Mouse (Mus musculus) left cerebral cortex, postnatal 25 days (tissue): ENCODE measurements around the gene Astn2. TPM values are rescaled to one million over a fixed set of nuclear protein-coding genes. Genes with fewer than 3 reads are reported as not detected.
"Not testable (repeated sequence)": the region's sequence is repeated elsewhere in the genome, so short reads cannot be mapped to it uniquely, and the experiment has no call there.

Experiments
- DNase-seq, 2 experiments: peaks; one replicate each; pipeline ENCODE4 v3.0.0; 2022; ENCODE audit warnings: low spot score in 2 of 2, mixed read lengths in 1 of 2
- intact Hi-C: fragments of 180-260 bp; cut with DNase I; formaldehyde crosslinking; loops from one replicate; pipeline ENCODE4 v1.15.1; 2025
- total RNA-seq, 2 experiments: library from RNA; stranded (reverse); gene quantifications; 2 replicates each; pipeline ENCODE4 v1.2.3; 2021

The Astn2 gene
- total RNA-seq, 2 experiments from 2014 or later = 40.9 to 42.9 TPM

DNA sequence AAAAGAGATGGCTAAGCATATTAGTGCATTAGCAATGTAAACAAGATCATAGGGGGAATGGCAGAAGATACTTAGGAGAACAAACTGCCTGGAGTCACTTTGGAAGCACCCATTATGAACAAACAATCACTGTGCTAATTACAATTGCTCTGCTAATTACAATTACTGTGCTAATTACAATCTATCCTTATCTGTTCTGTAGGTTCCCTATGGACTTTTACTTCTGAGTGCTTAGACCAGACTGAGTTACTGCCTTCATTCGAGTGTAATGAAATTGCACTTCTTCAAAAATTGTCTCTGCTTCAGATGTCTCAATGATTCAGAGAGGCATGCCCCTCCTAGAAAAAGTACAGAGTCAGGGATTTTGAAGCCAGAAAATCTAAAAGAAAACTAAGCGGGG is 684.8 kb downstream of the Astn2 start:
- intact Hi-C loops = no loop called here
- no peak for DNase-seq

DNA sequence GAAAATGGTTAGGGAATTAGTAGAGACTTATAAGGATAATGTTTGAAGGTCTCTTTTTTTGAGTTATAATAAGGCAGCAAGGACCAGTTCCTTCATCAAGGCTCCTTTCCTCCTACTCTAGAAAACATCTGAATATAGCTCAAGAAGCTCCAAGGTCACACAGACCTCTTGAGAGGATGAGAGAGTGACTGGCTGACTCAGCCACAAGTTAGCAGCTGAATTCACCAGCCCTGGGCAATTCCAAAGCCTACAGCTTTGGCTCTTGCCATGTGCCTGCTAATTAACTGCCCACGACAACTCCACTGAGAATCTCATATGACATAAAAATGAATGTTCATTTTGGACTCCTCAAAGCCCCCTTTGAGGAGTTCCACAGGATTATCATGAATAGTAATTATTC is 686.5 kb downstream of the Astn2 start:
- intact Hi-C loops = no loop called here

DNA sequence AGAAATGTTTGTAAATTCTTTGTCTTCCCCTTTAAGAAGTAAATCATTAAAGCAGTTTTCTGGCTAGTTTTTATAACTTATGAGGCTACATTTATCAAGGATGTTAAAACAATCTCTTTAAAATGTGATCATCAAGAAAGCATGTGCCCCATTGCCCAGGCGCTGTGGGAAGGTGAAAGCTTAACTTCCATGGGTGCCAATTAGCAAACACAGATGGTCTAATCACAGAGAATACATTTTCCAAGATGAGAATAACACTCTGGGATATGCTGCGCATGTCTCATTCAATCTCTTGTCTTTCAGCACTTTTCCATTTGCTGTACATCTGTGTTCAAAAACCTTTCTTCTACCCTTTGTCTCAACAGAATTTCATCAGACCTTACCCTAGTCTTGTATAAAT is 688.3 kb downstream of the Astn2 start:
- DNase-seq = no peak
- intact Hi-C loops = no loop called here

More for the DNA sequence above, 686.5 kb downstream of the Astn2 start:
- DNase-seq = peak in 1 of 2 experiments; percentile 27

DNA sequence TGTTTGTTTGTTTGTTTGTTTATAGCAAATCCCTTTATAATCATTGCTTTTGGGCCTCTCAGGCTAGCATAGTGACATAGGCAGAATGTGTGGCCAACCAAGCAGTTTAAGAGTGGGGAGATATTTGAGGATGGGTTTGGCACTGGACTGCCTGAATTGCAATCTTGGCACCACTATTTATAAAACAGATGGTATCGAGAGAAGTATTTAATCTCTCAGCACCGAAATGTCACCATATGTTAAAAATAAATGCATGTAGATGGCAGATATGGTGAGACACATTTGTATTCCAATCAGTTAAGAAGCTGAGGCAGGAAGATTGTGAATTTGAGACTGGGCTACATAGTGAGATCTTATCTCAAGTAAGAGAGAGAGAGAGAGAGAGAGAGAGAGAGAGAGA is 692.7 kb downstream of the Astn2 start:
- peak in 1 of 2 experiments; percentile 55 for DNase-seq
- intact Hi-C loops = no loop called here

DNA sequence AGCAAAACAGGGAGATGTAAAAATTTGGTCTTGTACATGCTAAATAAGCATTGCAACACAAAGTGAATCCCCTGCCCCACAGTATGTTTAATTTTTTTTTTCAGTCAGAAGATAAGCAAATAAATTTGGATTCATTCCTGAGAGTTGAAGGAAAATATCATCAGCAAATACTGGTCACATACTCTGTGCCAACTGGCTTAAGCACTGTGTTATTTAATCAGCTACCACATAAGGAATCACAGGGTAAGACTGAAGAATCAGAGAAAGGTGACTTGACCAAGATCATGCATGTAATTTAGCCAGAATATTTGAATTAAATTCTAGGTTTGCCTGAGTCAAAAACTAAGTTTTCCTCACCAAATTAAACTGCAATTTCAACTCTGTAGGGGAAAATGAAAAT is 693.8 kb downstream of the Astn2 start:
- DNase-seq = no peak
- intact Hi-C loops = no loop called here

DNA sequence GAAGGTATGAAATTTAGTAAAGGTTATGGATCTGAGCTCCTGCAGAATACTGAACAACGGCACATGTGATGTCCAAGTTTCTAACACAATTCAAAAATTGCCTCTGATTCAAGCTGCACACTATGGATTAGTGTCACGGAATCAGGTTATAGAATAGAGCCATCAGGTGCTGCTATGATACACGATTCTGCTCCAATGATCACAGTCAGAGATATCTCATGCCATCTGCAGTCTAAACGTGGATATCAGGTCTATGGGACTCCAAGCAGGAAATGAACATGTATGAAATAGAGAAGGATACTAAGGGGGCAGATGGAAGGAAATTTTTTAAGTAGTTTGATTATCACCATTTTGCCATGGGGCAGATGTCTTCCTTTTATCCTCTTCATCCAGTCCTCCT is 702.6 kb downstream of the Astn2 start:
- intact Hi-C loops = no loop called here
- no peak for DNase-seq

DNA sequence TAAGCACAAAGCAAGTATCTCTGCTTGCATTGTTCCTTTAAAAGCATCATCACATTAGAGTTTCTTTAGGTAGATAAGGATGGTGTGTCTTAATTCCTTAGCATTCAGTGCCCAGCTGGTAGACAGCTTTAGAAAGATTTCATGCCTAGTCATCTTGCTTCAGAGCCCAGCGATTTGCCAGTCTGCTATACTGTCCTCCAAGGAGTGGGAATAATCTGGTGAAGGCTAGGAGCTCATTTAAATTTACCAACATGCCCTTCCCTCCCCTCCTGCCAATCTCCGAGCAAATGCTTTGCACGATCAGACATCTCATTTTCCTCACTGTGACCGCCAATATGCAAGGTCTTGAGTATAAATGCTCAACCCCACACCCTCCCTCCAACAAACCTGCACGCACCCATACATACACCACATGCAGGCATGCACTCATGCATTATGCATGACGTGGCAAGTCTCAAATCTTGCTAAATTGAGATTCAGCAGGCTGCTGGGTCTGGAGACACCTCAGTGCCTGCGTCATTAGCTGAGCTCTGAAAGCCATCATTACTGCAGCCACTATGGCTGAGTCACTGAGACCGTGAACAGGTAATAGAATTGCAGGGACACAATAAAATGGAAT is 704.6 kb downstream of the Astn2 start:
- peak; percentile 16 to 87 for DNase-seq
- intact Hi-C loops = loop anchor here (10.0 kb wide), 1 partner anchor 265 kb away; no protein-coding TSS in a partner anchor

DNA sequence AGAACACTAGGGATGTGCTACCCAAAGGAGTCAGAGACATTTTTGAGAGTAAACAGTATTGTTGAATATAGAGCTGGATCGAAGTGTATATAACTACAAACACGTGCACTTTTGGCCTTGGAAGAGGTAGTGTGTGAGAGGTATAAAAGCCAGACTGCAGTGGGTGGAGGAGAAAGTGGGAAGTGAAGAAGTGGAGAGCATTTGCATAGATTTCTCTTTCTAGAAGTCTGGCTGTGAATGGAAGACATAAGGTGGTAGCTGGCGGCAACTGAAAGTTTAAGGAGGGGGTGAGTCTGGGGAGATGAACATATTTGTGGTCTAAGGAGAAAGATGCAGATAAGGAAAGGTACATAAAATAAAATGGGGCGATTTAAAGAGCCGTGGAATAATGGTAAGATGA is 709.2 kb downstream of the Astn2 start:
- intact Hi-C loops = loop anchor here (2.0 to 10.0 kb wide), 3 partner anchors 30 to 270 kb away; no protein-coding TSS in a partner anchor
- DNase-seq = peak in 1 of 2 experiments; percentile 92

DNA sequence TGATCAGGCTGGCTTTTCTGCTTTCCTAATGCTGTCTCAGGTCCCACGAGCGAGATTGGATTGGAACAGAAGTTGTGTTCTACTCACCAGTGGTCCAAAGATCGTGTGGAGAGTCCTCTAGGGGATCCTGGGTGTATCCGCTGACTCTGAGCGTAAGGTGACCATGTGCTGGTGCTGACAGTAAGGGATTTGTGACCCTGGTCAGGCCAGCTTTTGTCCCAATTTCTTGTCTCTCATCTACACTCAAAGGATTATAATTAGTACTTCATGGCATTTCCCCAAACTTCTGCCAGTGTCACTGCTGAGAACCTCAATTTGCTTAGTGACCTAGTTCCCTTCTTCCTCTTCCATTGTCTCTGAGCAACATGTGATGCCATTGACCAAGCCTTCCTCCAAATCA is 710.4 kb downstream of the Astn2 start:
- intact Hi-C loops = loop anchor here (2.0 to 10.0 kb wide), 3 partner anchors 31 to 271 kb away; no protein-coding TSS in a partner anchor
- DNase-seq = no peak

DNA sequence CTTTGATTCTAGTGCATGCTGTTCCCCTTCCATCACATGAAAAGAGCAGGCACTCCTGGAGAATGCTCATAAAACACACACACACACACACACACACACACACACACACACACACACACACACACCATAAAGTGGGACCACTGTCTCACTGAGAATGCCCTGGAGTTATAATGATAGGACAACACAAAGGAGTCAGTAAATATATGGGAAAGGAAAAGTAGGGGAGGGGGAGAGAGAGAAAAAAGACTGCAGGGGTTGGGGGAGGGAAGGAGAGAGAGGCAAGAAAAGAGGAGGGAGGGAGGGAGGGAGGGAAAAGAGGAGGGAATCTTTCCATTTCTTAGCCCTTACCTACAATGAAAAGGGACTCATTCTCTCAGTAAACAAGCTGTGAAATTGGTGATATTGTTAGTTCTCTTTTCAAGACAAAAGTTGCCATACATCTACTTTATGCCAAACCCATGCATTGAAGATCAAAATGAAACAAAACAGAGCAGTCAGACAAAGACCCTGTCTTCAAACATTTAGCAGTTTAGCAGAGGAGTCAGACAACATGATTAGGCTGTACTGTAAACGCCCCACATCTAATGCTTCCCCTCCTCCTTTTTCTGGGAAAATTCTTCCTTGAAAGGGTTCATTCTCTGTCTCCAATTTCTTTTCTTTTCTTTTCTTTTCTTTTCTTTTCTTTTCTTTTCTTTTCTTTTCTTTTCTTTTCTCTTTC is 717.2 kb downstream of the Astn2 start:
- no peak for DNase-seq
- intact Hi-C loops = no loop called here

DNA sequence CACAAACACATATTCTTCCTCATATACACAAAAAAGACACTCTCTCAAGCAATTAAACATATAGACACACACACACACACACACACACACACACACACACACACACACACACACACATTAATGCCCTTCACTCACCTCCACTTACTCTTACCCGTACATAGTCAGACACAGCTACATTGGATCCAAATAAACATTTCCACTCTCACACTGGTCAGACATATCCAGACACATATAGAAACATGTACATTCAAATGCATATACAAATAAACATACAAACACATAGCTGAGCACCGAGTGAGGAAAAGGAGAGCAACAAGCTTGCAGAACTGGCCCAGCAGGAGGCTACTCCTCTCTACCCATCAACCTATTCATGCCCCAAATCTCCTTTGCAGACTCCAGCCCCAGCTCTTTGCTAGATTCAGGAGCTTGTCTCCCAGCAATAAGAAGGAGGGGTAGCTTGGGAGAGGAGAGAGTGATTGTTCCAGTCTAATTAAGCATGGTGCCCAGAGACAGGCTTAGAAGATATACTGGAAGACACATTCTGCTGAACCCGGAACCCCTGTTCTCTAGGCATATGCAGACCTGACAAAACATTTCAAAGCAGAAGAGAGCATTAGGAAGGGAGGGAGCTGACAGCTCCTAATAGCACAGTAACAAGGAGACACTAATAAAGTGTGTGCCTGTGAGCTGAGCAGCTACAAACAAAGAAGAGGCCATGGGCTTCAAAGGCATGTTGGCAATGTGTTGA is 718.0 kb downstream of the Astn2 start:
- DNase-seq = no peak
- intact Hi-C loops = no loop called here

DNA sequence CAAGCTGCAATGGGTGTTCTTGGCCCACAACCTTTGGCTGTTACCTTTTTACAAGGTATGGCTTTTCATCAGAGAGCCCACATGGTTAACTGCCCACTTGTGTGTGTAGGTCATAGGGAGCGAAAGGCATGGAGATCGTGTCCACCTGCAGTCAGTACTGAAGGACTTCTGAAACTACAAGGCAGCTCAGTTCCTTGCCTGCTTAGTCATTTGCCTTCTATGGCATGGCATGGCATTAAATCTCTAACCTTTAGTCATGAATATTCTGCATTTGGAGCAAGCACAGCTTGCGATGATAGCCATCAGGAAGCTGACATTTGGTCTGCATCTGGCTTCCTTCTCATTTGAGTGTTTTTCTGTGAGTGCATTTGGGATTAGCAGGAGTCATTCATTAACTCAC is 720.0 kb downstream of the Astn2 start:
- intact Hi-C loops = no loop called here
- DNase-seq = no peak

DNA sequence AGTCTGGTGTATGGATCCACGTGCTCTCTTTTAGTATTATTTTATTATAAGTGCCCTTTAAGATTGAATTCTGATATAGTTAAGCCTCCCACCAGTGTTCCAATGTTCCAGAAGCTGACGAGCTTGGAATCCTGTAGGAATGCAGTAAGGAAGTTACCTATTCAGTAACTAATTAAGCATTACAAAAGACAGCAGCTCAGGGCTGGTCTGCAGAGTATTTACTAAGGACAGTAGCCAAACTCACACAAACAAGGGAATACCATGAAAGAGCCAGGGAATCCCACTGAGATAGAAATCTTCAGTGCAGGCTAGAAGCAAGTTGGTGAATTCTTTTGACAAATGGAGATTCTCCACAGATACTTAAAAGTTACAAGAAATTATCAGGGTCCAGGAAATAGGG is 724.6 kb downstream of the Astn2 start:
- DNase-seq, intact Hi-C loops: not testable (repeated sequence)

DNA sequence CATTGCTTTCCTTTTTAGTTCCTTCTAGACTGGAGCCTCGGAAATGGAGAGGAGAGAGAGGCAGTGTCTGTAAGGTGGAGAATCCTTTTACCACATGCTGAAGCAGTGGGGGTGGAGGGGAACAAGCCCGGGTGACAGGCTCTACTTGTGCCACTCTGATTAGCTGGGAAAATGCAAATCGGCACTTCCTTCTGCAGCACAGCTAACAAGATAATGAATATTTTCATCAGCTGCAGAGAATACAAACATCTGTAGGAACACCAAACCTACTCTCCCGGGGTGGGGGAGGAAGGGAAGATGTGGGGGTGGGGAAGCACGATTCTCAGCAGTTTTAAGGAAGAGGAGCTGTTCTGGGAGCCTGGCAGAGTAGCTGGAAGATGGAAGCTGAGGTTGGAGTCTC is 725.5 kb downstream of the Astn2 start:
- intact Hi-C loops = no loop called here
- peak in 1 of 2 experiments; percentile 37 for DNase-seq

DNA sequence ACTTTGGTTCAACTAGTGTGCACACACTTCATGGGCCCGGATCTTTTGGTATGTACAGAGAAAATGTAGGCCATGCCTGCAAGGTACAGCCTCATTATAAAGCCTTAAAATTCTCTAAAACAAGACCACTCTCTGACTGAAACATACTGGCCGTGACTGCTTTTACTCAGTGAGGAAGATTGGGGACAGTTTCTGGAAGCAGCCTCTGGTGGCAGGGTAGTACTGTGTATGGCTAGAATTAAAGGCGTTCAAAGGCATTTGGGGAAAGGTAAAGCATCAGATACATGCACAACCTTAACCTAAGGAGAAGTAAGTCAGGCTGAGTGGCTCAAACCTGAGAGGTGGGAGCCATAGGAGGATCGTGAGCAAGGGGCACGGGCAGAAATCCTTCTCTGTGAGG is 725.9 kb downstream of the Astn2 start:
- intact Hi-C loops = no loop called here
- DNase-seq = no peak

DNA sequence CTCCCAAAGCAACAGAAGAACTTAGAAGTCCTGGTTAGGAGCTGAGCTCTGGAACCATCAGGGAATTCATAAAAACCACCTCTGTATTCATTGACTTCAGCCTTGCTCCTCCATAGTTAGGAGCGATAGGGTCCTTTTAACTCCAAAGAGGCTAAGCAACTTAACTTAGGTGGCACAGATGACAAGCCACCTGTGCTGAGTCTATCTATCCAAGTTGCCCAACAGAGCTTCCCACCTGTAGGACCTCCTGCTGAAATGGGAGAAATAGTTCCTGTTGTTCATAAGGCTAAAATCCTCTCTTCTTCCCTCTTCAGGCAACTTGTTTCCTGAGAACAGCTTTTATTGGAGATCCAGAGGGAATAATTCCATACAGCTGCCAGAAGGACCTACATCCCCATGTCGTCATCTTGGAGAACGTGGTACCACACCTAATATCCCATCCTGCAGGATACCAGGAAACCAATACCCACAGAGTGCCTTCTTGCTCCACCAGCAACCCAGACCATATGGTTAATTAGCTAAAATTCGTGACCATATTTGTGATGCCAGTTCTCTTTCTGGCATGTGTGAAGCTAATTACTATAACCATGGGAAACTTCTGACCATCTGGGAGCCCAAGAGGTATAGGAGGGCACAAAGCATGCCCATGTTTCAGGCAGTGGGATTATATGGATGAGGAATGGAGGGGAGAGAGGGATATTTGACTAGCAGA is 730.0 kb downstream of the Astn2 start:
- intact Hi-C loops = no loop called here
- DNase-seq = no peak

DNA sequence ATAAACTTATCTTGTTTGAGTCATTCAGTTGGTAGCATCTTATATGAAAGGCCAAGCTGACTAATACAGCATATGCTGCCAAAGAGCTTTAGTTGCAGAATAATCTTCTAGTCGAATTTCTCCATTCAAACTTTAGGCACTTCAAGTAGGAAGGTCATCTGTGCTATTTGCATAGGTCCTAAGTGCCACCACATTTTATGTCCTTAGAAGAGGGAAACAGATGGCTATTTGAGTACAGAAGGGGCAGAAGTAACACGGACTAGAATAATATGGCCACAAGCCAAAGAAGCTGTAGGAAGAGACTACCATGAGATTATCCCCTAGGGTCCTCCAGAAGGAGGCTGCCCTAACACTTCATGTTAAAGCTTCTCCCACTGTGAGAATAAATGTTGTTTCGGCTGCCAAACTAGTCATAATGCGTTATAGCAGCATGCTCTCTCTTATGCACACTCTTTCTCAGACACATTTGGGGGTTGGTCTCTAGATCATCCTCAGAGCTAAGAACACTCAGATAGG is 730.9 kb downstream of the Astn2 start:
- intact Hi-C loops = no loop called here
- DNase-seq = no peak

DNA sequence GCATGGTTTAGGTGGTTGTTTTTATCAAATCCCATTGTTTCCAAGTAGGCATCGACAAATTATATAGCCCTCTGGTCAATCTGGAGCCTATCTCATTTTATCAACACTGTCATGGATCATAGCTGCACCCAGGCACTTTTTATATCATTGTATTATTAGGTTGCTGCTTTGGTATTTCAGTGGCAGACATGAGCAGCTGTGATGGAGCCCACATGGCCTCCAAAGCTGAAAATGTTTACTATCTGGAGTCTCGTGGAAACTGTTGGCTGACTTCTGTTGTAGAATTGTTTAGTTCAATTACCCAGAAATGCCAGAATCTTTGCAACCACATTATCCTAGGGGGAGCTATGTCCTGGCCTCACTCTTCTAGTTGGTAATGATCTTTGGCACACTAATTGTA is 732.1 kb downstream of the Astn2 start:
- DNase-seq = no peak
- intact Hi-C loops = no loop called here

DNA sequence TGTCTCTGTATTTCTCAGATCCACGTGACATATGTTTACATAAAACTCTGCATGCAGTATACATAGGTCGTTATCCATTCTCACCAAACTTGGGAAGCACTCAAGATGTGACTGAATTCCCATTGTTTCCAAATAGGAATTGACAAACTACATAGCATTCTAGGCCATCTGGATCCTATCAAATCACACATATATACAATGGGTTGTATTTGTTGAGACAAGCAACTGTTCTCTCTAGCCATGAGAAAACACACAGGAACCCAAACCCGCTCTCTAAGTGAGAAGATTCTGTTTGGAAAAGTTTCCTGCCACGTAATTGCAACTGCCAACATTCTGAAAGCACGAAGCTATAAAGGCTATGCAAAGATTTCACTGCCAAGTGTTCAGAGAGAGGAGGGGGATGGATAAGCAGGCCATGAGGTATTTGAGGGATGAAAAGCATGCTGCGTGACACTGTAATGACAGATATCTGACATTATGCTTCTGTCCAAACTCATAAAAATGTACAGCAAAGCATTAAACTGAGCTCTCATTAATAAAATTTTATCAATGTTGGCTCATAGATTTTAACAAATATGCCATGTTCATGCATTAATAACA is 732.7 kb downstream of the Astn2 start:
- intact Hi-C loops = no loop called here
- DNase-seq = no peak
